Mouse (Mus musculus): Measurements from ENCODE around the gene Samt3. TPM values are rescaled to one million over a fixed set of nuclear protein-coding genes. Genes with fewer than 3 reads are reported as not detected.

Samt3 gene
- polyA plus RNA-seq (2015; fragmentation: Nextera tagmentation; extraction: Ambion mirVana): not detected in 2 replicates

DNA sequence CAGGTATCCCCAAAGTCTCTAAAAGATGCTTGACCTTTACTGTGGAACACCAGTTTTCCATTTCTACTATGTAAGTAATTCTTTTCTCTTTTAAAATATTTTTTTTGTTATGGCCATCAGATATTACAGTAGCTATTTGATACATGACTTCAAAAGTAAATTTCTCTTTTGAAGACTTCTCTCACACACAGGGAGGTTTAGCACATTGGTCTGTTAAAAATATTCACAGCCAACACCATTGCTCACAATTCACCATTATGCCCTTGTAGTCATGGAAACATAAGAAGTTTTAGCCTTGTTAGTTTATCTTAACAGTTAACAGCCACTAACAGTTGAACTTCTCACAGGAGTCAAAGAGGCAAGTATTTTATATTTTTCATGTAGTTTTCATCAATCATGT lies at the start of gene Samt3:
Gene Samt3 (plus strand): TSS at position 301 of the 400 bp plus-strand sequence.
- no peak within 1 kb of the TSS for H3K9ac ChIP-seq (replicated peaks)
- H3K27ac ChIP-seq (ENCODE audit: low read depth): no peak within 1 kb of the TSS
- no peak within 1 kb of the TSS for H3K4me3 ChIP-seq (ENCODE audit: low read depth, low read length)
- DNase-seq (no peak), ATAC-seq (no peak)
- H3K27me3 ChIP-seq (ENCODE audit: insufficient read depth, low read length): no peaks in the 10 kb centered on the region
- TF ChIP-seq EP300 (IDR thresholded peaks at IDR 0.05; ENCODE audit: low read depth) (no peak), CTCF (IDR thresholded peaks at IDR 0.05; ENCODE audit: low read depth) (no peak)
- no peak within 1 kb of the TSS for H3K4me2 ChIP-seq (ENCODE audit: low read depth, low read length)
- no peaks in the 10 kb centered on the region for H3K36me3 ChIP-seq (replicated peaks; ENCODE audit: insufficient read depth, low read length)
- H3K4me1 ChIP-seq (ENCODE audit: insufficient read depth): no peaks in the 10 kb centered on the region
- no peaks in the 10 kb centered on the region for H3K9me3 ChIP-seq (ENCODE audit: low read length)

DNA sequence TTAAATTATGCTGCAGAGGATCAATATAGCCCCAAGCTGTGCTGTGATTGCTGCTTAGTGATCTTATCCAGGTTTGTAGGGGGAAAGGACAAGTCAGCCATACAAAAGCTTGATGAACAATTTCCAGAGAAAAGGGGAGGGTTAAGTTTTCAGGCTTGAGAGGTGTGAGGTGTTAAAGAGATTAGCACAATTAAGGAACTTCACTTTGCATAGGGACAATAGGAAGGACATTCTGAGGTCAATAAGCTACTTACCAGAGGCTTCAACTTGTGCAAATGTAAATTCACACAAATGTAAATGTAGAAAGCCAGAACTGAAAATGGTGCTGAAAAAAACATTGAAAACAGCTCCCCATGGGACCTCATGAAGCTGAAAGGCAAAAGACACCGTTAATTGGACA lies 27.4 kb upstream of the Samt3 start:
- H3K27me3 ChIP-seq (ENCODE audit: insufficient read depth, low read length): no peaks in the 10 kb centered on the region
- ATAC-seq (no peak), DNase-seq (no peak)
- H3K4me2 ChIP-seq (ENCODE audit: low read depth, low read length): no peak overlapping the region
- H3K9ac ChIP-seq (replicated peaks): no peak overlapping the region
- H3K9me3 ChIP-seq (ENCODE audit: low read length): no peaks in the 10 kb centered on the region
- H3K27ac ChIP-seq (ENCODE audit: low read depth): no peak overlapping the region
- WGBS (ENCODE audit: insufficient replicate concordance): 33% methylated on average over 1 of the region's 1 CpGs
- H3K4me3 ChIP-seq (ENCODE audit: low read depth, low read length): no peak overlapping the region
- H3K36me3 ChIP-seq (replicated peaks; ENCODE audit: insufficient read depth, low read length): no peaks in the 10 kb centered on the region
- TF ChIP-seq EP300 (IDR thresholded peaks at IDR 0.05; ENCODE audit: low read depth): no peak
- no peak for TF ChIP-seq CTCF (IDR thresholded peaks at IDR 0.05; ENCODE audit: low read depth)
- no peaks in the 10 kb centered on the region for H3K4me1 ChIP-seq (ENCODE audit: insufficient read depth)

DNA sequence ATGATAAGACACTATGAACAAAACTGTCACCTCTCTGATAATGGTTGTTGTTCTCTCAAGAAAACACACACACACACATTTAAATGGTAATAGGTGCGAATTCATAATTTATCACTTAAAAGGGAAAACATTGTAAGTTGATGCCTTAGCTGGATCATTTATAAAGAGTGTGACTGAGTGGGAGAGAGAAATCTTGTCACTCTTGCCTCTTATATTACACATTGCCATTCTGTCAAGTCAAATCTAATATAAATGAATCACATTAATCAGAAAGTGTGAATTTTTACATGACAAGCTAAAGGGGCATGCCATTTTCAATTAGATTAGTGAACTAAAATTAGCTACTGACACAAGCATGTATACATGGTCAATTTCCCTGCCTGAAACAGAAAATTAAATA lies 44.7 kb downstream of the Samt3 start:
- Histone ChIP-seq H3K27me3 (ENCODE audit: insufficient read depth, low read length) (no peaks in the 10 kb centered on the region), H3K4me2 (ENCODE audit: low read depth, low read length) (no peak overlapping the region), H3K4me1 (ENCODE audit: insufficient read depth) (no peaks in the 10 kb centered on the region), H3K9ac (replicated peaks) (no peak overlapping the region), H3K4me3 (ENCODE audit: low read depth, low read length) (no peak overlapping the region), H3K27ac (ENCODE audit: low read depth) (no peak overlapping the region), H3K9me3 (ENCODE audit: low read length) (no peaks in the 10 kb centered on the region), H3K36me3 (replicated peaks; ENCODE audit: insufficient read depth, low read length) (no peaks in the 10 kb centered on the region)
- ATAC-seq (no peak), DNase-seq (no peak)
- WGBS (ENCODE audit: insufficient replicate concordance): 68% methylated on average over 1 of the region's 1 CpGs
- TF ChIP-seq CTCF (IDR thresholded peaks at IDR 0.05; ENCODE audit: low read depth) (no peak), EP300 (IDR thresholded peaks at IDR 0.05; ENCODE audit: low read depth) (no peak)

Other genes with a start within 250 kb of the Samt3 start
- 0.63 and 0.66 TPM in 2 replicates for gene 5430427O19Rik, start 173.8 kb upstream of the Samt3 start, polyA plus RNA-seq (2015; fragmentation: Nextera tagmentation; extraction: Ambion mirVana)
- gene Nr0b1, start 147.6 kb downstream of the Samt3 start, polyA plus RNA-seq (2015; fragmentation: Nextera tagmentation; extraction: Ambion mirVana): not detected in 2 replicates